Mouse (Mus musculus): ENCODE measurements around the gene Spata13. TPM values are rescaled to one million over a fixed set of nuclear protein-coding genes. Genes with fewer than 3 reads are reported as not detected.

Gene Spata13
- total RNA-seq, 2 experiments from 2014 or later: 152 to 167 TPM

GRCm38 (mm10) chr14:60782121-60782656 is 148.4 kb downstream of the Spata13 start:
- DNase-seq: no peak

GRCm38 (mm10) chr14:60783196-60783595 is 149.4 kb downstream of the Spata13 start:
- no peak for DNase-seq

GRCm38 (mm10) chr14:60784427-60785315 is 150.9 kb downstream of the Spata13 start, which contains the start of gene Mipep:
TSS of gene Mipep (plus strand) at chr14:60784573.
- peak; percentile 88 to 90 for DNase-seq

GRCm38 (mm10) chr14:60790103-60790502 is 156.3 kb downstream of the Spata13 start:
- DNase-seq: peak; percentile 42 to 67

- DNase-seq: no peak
Measured at GRCm38 (mm10) chr14:60796600-60797322, 163.0 kb downstream of the Spata13 start.

- no peak for DNase-seq
Measured at GRCm38 (mm10) chr14:60797596-60797995, 163.8 kb downstream of the Spata13 start.

GRCm38 (mm10) chr14:60798721-60799120 is 164.9 kb downstream of the Spata13 start:
- DNase-seq: no peak

GRCm38 (mm10) chr14:60799762-60800728 is 166.2 kb downstream of the Spata13 start:
- peak; percentile 15 to 22 for DNase-seq

- no peak for DNase-seq
Measured at GRCm38 (mm10) chr14:60802026-60802425, 168.2 kb downstream of the Spata13 start.

- no peak for DNase-seq
Measured at GRCm38 (mm10) chr14:60804978-60805377, 171.2 kb downstream of the Spata13 start.

- DNase-seq: peak in 1 of 2 experiments; percentile 24
Measured at GRCm38 (mm10) chr14:60805871-60806270, 172.1 kb downstream of the Spata13 start.

GRCm38 (mm10) chr14:60806891-60807344 is 173.1 kb downstream of the Spata13 start:
- DNase-seq: no peak

GRCm38 (mm10) chr14:60809881-60810280 is 176.1 kb downstream of the Spata13 start:
- DNase-seq: no peak

- no peak for DNase-seq
Measured at GRCm38 (mm10) chr14:60811547-60811946, 177.7 kb downstream of the Spata13 start.

Other genes starting within 250 kb of the Spata13 start
- 1 to 10 TPM; 5.5 to 5.9 TPM for gene C1qtnf9, start 134.1 kb downstream of the Spata13 start, total RNA-seq (2021)
- 10 to 100 TPM; 37.9 to 43.6 TPM for gene Mipep, start 150.6 kb downstream of the Spata13 start, total RNA-seq (2021)

Data from adrenal gland, postnatal 36 days (tissue).